Mouse (Mus musculus): Measurements from ENCODE around the gene Mrpl24. TPM values are rescaled to one million over a fixed set of nuclear protein-coding genes. Genes with fewer than 3 reads are reported as not detected.

Gene Mrpl24
- total and polyA plus RNA-seq, 2 experiments from 2014 or later = 43.2 to 44.6 TPM

- H3K36me3 ChIP-seq (ENCODE audit: insufficient read depth, low read length) = no peaks in the 10 kb centered on the region
- 57% methylated on average over 5 of the region's 5 CpGs for WGBS
- ATAC-seq = no peak
- peaks cover 16% of the 10 kb centered on the region for H3K4me1 ChIP-seq (ENCODE audit: insufficient read depth, low read length)
- no peak for TF ChIP-seq CTCF (IDR thresholded peaks at IDR 0.05; ENCODE audit: low read depth)
- no peaks in the 10 kb centered on the region for H3K27me3 ChIP-seq (ENCODE audit: insufficient read depth, low read length)
- H3K9ac ChIP-seq (replicated peaks; ENCODE audit: low read length) = no peak overlapping the region
- no peak for DNase-seq (ENCODE audit: low spot score)
- no peaks in the 10 kb centered on the region for H3K9me3 ChIP-seq (ENCODE audit: low read length)
- H3K27ac ChIP-seq = no peak overlapping the region
- no peak overlapping the region for H3K4me2 ChIP-seq (ENCODE audit: low read depth, low read length)
- H3K4me3 ChIP-seq (ENCODE audit: low read length) = no peak overlapping the region
Measured at GRCm38 (mm10) chr3:87903821-87904220, 15.5 kb upstream of the Mrpl24 start.

- Histone ChIP-seq H3K9ac (replicated peaks; ENCODE audit: low read length) (peak within 1 kb of the TSS; percentile 92), H3K4me3 (ENCODE audit: low read length) (peak within 1 kb of the TSS; percentile 95), H3K9me3 (ENCODE audit: low read length) (no peaks in the 10 kb centered on the region), H3K27ac (peak within 1 kb of the TSS; percentile 92), H3K4me1 (ENCODE audit: insufficient read depth, low read length) (peaks cover 32% of the 10 kb centered on the region), H3K27me3 (ENCODE audit: insufficient read depth, low read length) (no peaks in the 10 kb centered on the region), H3K36me3 (ENCODE audit: insufficient read depth, low read length) (no peaks in the 10 kb centered on the region), H3K4me2 (ENCODE audit: low read depth, low read length) (peak within 1 kb of the TSS; percentile 95)
- peak; percentile 46 for TF ChIP-seq CTCF (IDR thresholded peaks at IDR 0.05; ENCODE audit: low read depth)
- DNase-seq (ENCODE audit: low spot score) = peak; percentile 98
- ATAC-seq = peak; percentile 97
- 4% methylated on average over 46 of the region's 57 CpGs for WGBS
Measured at GRCm38 (mm10) chr3:87905880-87906485, 13.3 kb upstream of the Mrpl24 start, which contains the start of gene Hdgf. Gene Hdgf (plus strand): TSS chr3:87906321.

GRCm38 (mm10) chr3:87906601-87906980 is 12.7 kb upstream of the Mrpl24 start:
- no peaks in the 10 kb centered on the region for H3K27me3 ChIP-seq (ENCODE audit: insufficient read depth, low read length)
- under 1% methylated on average over 40 of the region's 47 CpGs for WGBS
- peak overlapping the region; percentile 92 for H3K9ac ChIP-seq (replicated peaks; ENCODE audit: low read length)
- peaks cover 32% of the 10 kb centered on the region for H3K4me1 ChIP-seq (ENCODE audit: insufficient read depth, low read length)
- ATAC-seq = peak; percentile 8; the same call in 1 of the 2 replicates
- peak overlapping the region; percentile 92 for H3K27ac ChIP-seq
- no peaks in the 10 kb centered on the region for H3K9me3 ChIP-seq (ENCODE audit: low read length)
- H3K4me2 ChIP-seq (ENCODE audit: low read depth, low read length) = peak overlapping the region; percentile 95
- no peak for TF ChIP-seq CTCF (IDR thresholded peaks at IDR 0.05; ENCODE audit: low read depth)
- H3K4me3 ChIP-seq (ENCODE audit: low read length) = peak overlapping the region; percentile 95
- no peak for DNase-seq (ENCODE audit: low spot score)
- no peaks in the 10 kb centered on the region for H3K36me3 ChIP-seq (ENCODE audit: insufficient read depth, low read length)

- peaks cover 32% of the 10 kb centered on the region for H3K4me1 ChIP-seq (ENCODE audit: insufficient read depth, low read length)
- no peak for TF ChIP-seq CTCF (IDR thresholded peaks at IDR 0.05; ENCODE audit: low read depth)
- WGBS = 1% methylated on average over 26 of the region's 27 CpGs
- DNase-seq (ENCODE audit: low spot score) (peak; percentile 42), ATAC-seq (no peak)
- H3K27me3 ChIP-seq (ENCODE audit: insufficient read depth, low read length) = no peaks in the 10 kb centered on the region
- peak overlapping the region; percentile 92 for H3K9ac ChIP-seq (replicated peaks; ENCODE audit: low read length)
- peak overlapping the region; percentile 95 for H3K4me2 ChIP-seq (ENCODE audit: low read depth, low read length)
- no peaks in the 10 kb centered on the region for H3K9me3 ChIP-seq (ENCODE audit: low read length)
- H3K27ac ChIP-seq = peak overlapping the region; percentile 92
- no peaks in the 10 kb centered on the region for H3K36me3 ChIP-seq (ENCODE audit: insufficient read depth, low read length)
- peak overlapping the region; percentile 95 for H3K4me3 ChIP-seq (ENCODE audit: low read length)
Measured at GRCm38 (mm10) chr3:87906981-87907857, 12.1 kb upstream of the Mrpl24 start.

DNA sequence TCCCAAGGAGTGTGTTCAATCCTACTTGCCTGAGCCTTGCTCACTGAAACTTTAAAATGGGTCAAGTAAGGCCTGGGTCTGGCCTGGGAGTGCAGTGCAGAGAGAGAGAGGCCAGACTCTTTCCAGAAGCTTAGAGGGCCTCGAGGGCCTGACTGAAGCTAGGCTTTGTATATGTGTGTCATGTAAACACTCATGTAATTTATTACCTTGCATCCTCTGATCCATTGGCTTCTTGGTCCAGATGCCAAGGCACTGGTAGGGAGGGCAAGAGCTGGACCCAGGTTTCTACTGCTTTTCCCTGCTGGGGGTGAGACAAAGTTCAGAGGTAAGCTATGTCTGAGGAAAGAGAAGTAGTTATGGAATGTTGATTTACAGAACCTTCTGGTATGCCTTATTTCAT is 11.4 kb upstream of the Mrpl24 start:
- peak overlapping the region; percentile 95 for H3K4me2 ChIP-seq (ENCODE audit: low read depth, low read length)
- H3K9ac ChIP-seq (replicated peaks; ENCODE audit: low read length) = peak overlapping the region; percentile 92; the same call in 1 of the 2 replicates
- DNase-seq (ENCODE audit: low spot score) = no peak
- no peak for TF ChIP-seq CTCF (IDR thresholded peaks at IDR 0.05; ENCODE audit: low read depth)
- no peaks in the 10 kb centered on the region for H3K27me3 ChIP-seq (ENCODE audit: insufficient read depth, low read length)
- H3K4me1 ChIP-seq (ENCODE audit: insufficient read depth, low read length) = peaks cover 32% of the 10 kb centered on the region
- 16% methylated on average over 1 of the region's 1 CpGs for WGBS
- no peak overlapping the region for H3K27ac ChIP-seq
- peak overlapping the region; percentile 95 for H3K4me3 ChIP-seq (ENCODE audit: low read length)
- no peaks in the 10 kb centered on the region for H3K36me3 ChIP-seq (ENCODE audit: insufficient read depth, low read length)
- ATAC-seq = no peak
- no peaks in the 10 kb centered on the region for H3K9me3 ChIP-seq (ENCODE audit: low read length)

DNA sequence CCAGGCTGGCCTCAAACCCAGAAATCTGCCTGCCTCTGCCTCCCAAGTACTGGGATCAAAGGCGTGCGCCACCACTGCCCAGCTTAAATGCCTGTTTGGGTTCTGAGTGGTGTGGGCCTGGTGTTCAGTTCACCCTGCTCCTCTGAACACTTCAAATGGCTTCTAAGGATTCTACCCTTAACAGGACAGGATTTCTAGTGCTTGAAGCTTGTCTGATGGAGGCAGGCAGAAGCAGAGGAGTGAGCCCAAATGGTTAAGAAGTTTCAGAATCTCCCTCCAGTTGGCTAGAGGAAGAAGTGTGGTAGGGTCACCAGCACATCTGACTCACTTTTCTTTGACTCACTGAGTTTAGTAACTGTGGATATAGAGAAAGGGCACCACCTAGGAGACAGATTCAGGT is 9.9 kb upstream of the Mrpl24 start:
- Histone ChIP-seq H3K27ac (peak overlapping the region; percentile 86), H3K4me2 (ENCODE audit: low read depth, low read length) (peak overlapping the region; percentile 62; the same call in 1 of the 2 replicates), H3K9me3 (ENCODE audit: low read length) (no peaks in the 10 kb centered on the region), H3K9ac (replicated peaks; ENCODE audit: low read length) (no peak overlapping the region), H3K4me3 (ENCODE audit: low read length) (no peak overlapping the region), H3K36me3 (ENCODE audit: insufficient read depth, low read length) (peaks cover 6% of the 10 kb centered on the region), H3K4me1 (ENCODE audit: insufficient read depth, low read length) (peaks cover 32% of the 10 kb centered on the region), H3K27me3 (ENCODE audit: insufficient read depth, low read length) (no peaks in the 10 kb centered on the region)
- DNase-seq (ENCODE audit: low spot score) (no peak), ATAC-seq (no peak)
- no peak for TF ChIP-seq CTCF (IDR thresholded peaks at IDR 0.05; ENCODE audit: low read depth)
- WGBS = 85% methylated on average over 2 of the region's 2 CpGs
